Mouse (Mus musculus) C2C12 (cell line): ENCODE results near the gene Fbn1. TPM values are rescaled to one million over a fixed set of nuclear protein-coding genes. Genes with fewer than 3 reads are reported as not detected.

Experiments
- H3K27me3 ChIP-seq: one replicate; pipeline ENCODE4 v1.6.1; 2011; ENCODE audit not compliant: control insufficient read depth, insufficient read depth, insufficient read length
- H3K36me3 ChIP-seq: one replicate; pipeline ENCODE4 v1.6.1; 2011; ENCODE audit not compliant: control insufficient read depth, insufficient read depth
- H3K4me3 ChIP-seq: one replicate; pipeline ENCODE4 v1.5.1; 2011; ENCODE audit warnings: mild to moderate bottlenecking, control low read depth; ENCODE audit not compliant: poor library complexity, insufficient read depth, severe bottlenecking
- H3K79me2 ChIP-seq: one replicate; pipeline ENCODE4 v1.6.1; 2011; ENCODE audit not compliant: control insufficient read depth, insufficient read depth
- H3K79me3 ChIP-seq: one replicate; pipeline ENCODE4 v1.6.1; 2011; ENCODE audit warnings: low read depth, control low read depth
- H3ac ChIP-seq: one replicate; pipeline ENCODE3; 2011; ENCODE audit warnings: low read depth; ENCODE audit not compliant: control insufficient read depth, insufficient read length
- CEBPB ChIP-seq: IDR thresholded peaks from one replicate; pipeline ENCODE4 v1.6.1; 2011; ENCODE audit warnings: low read depth, mild to moderate bottlenecking, control low read depth, moderate library complexity
- CTCF ChIP-seq: IDR thresholded peaks from one replicate; pipeline ENCODE4 v1.5.1; 2011; ENCODE audit not compliant: control insufficient read depth, insufficient read depth, insufficient read length
- FOSL1 ChIP-seq: IDR thresholded peaks from one replicate; pipeline ENCODE4 v1.8.0; 2011; ENCODE audit warnings: mild to moderate bottlenecking, low read length; ENCODE audit not compliant: poor library complexity, insufficient read depth, severe bottlenecking
- MAX ChIP-seq: IDR thresholded peaks from one replicate; pipeline ENCODE4 v1.6.1; 2011; ENCODE audit warnings: mild to moderate bottlenecking, control low read depth
- MYOD1 ChIP-seq: IDR thresholded peaks from one replicate; pipeline ENCODE4 v1.6.1; 2011; ENCODE audit warnings: low read depth; ENCODE audit not compliant: control insufficient read depth, insufficient read length
- MYOG ChIP-seq: IDR thresholded peaks from one replicate; pipeline ENCODE4 v1.6.1; 2011; ENCODE audit not compliant: control insufficient read depth, insufficient read length; ENCODE audit errors: extremely low read depth
- USF1 ChIP-seq: IDR thresholded peaks from one replicate; pipeline ENCODE4 v1.6.1; 2011; ENCODE audit warnings: low read depth, mild to moderate bottlenecking, control low read depth, moderate library complexity
- polyA plus RNA-seq: library from polyadenylated mRNA; unstranded; fragments of >200 nt; fragmentation: generic; extraction: Trizol; gene quantifications from one replicate; pipeline ENCODE4 v1.2.1, GENCODE M21; 2012; ENCODE audit warnings: missing spikeins

Gene Fbn1
- polyA plus RNA-seq, 1 experiment, result 14.8 TPM

DNA sequence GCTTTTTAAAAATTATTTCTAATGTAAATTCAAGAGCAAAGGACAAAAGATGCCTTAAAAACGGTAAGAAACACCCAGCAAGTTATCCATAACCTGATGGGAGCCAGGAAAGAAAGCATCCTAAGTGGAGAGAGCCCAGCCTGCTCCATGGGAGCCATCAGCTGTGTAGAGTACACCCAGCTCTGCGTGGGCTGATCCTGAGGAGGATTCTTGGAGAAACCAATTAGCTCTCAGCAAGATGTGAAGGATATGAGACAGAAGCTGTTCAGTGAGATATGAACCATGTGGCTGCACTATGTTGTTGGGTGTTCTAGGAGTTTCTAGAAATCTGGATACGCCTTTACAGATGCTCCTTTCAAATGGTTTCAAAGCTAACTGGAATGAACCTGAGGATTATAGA, 202.1 kb downstream of the Fbn1 start:
- H3K36me3 ChIP-seq, result peaks cover 69% of the 10 kb centered on the region
- no peak overlapping the region for H3K4me3 ChIP-seq
- H3K79me2 ChIP-seq, result no peaks in the 10 kb centered on the region
- H3K79me3 ChIP-seq, result no peaks in the 10 kb centered on the region
- H3K27me3 ChIP-seq, result no peaks in the 10 kb centered on the region
- no peak overlapping the region for H3ac ChIP-seq
- TF ChIP-seq USF1 (no peak), MAX (no peak), MYOD1 (no peak), CEBPB (no peak), CTCF (no peak), FOSL1 (no peak), MYOG (no peak)

DNA sequence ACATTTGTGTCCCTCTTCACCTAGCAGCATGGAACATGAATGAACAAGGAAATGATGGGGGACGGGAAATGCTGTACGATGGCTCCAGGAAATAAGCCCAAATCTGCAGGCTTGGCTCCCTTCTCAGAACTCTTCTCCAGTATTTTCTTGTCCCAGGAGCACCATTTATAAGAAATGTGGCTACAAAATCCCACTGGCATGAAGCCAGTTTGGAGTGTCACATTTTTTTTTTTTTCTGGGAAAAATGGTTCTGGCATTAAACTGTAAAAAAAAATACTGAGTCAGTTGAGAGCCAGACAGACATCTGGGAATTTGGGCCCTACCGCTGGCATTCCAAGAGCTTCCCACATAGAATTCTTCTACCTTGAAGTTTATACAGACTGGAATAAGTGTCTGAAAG, 203.0 kb downstream of the Fbn1 start:
- H3K4me3 ChIP-seq, result no peak overlapping the region
- H3K79me2 ChIP-seq, result no peaks in the 10 kb centered on the region
- TF ChIP-seq USF1 (no peak), MAX (no peak), CEBPB (no peak), MYOD1 (no peak), FOSL1 (no peak), CTCF (no peak), MYOG (no peak)
- H3K79me3 ChIP-seq, result no peaks in the 10 kb centered on the region
- H3K27me3 ChIP-seq, result no peaks in the 10 kb centered on the region
- no peak overlapping the region for H3ac ChIP-seq
- peaks cover 73% of the 10 kb centered on the region for H3K36me3 ChIP-seq

GRCm38 (mm10) chr2:125303764-125304384, 203.9 kb downstream of the Fbn1 start:
- peak; percentile 65 for TF ChIP-seq FOSL1
- no peak for TF ChIP-seq USF1
- peak; percentile 65 for TF ChIP-seq CEBPB
- Histone ChIP-seq H3K79me3 (no peaks in the 10 kb centered on the region), H3K27me3 (no peaks in the 10 kb centered on the region), H3K36me3 (peaks cover 66% of the 10 kb centered on the region), H3ac (no peak overlapping the region), H3K79me2 (no peaks in the 10 kb centered on the region), H3K4me3 (no peak overlapping the region)

DNA sequence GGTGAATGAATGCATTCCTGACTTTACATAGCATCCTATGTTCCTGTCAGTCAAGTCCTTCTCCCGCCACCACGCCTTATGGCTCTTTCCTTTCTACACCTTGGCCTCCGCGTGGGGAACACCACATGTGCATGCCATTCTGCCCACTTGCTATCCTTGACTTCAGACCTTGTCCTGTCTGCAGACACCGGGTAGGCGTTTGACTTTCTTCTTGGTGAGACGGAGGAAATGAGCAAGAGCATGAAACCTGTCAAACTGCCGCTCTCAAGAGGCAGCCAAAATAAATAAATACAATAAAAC, 205.2 kb downstream of the Fbn1 start:
- H3K36me3 ChIP-seq, result peaks cover 60% of the 10 kb centered on the region
- no peaks in the 10 kb centered on the region for H3K79me2 ChIP-seq
- H3K79me3 ChIP-seq, result no peaks in the 10 kb centered on the region
- no peaks in the 10 kb centered on the region for H3K27me3 ChIP-seq
- H3K4me3 ChIP-seq, result no peak overlapping the region
- TF ChIP-seq MAX (no peak), FOSL1 (no peak), USF1 (no peak), MYOG (no peak), MYOD1 (no peak), CEBPB (no peak)
- H3ac ChIP-seq, result no peak overlapping the region

GRCm38 (mm10) chr2:125301877-125302624, 205.7 kb downstream of the Fbn1 start:
- Histone ChIP-seq H3K36me3 (peaks cover 54% of the 10 kb centered on the region), H3K4me3 (no peak overlapping the region), H3K79me2 (no peaks in the 10 kb centered on the region), H3K27me3 (no peaks in the 10 kb centered on the region), H3ac (no peak overlapping the region), H3K79me3 (no peaks in the 10 kb centered on the region)
- peak; percentile 55 for TF ChIP-seq MAX
- peak; percentile 52 for TF ChIP-seq FOSL1
- TF ChIP-seq USF1, result peak; percentile 34
- TF ChIP-seq MYOD1, result no peak
- TF ChIP-seq CEBPB, result peak; percentile 53

- Histone ChIP-seq H3K36me3 (peaks cover 39% of the 10 kb centered on the region), H3K4me3 (no peak overlapping the region), H3K79me3 (no peaks in the 10 kb centered on the region), H3K27me3 (no peaks in the 10 kb centered on the region), H3ac (no peak overlapping the region), H3K79me2 (no peaks in the 10 kb centered on the region)
- TF ChIP-seq MYOG (no peak), FOSL1 (no peak), CEBPB (no peak), USF1 (no peak)
Measured at GRCm38 (mm10) chr2:125298841-125299240, 209.0 kb downstream of the Fbn1 start.
